Mouse (Mus musculus) G1E (cell line): ENCODE results near the gene Tmco1.

Experiments used
- CTCF ChIP-seq: IDR thresholded peaks from 2 replicates; pipeline ENCODE4 v1.5.1; 2012; ENCODE audit warnings: low read depth, low read length, inconsistent platforms, mixed read lengths
- GATA1 ChIP-seq: IDR thresholded peaks from 2 replicates; pipeline ENCODE4 v1.6.1; 2012; ENCODE audit warnings: borderline replicate concordance, low read length, inconsistent platforms, mixed read lengths
- POLR2AphosphoS5 ChIP-seq: IDR thresholded peaks from 2 replicates; pipeline ENCODE4 v1.6.1; 2012; ENCODE audit warnings: low read depth, low read length, inconsistent platforms; ENCODE audit not compliant: insufficient replicate concordance

GRCm38 (mm10) chr1:167365808-167366207 lies 57.6 kb downstream of the Tmco1 start:
- TF ChIP-seq CTCF (no peak), GATA1 (no peak), POLR2AphosphoS5 (no peak)
